Mouse (Mus musculus): Measurements from ENCODE around the gene Rcbtb1. TPM values are rescaled to one million over a fixed set of nuclear protein-coding genes. Genes with fewer than 3 reads are reported as not detected.
"Not testable (repeated sequence)": the region's sequence is repeated elsewhere in the genome, so short reads cannot be mapped to it uniquely, and the experiment has no call there.

The Rcbtb1 gene
- polyA plus RNA-seq, 1 experiment, result 11.7 TPM

- no peak for DNase-seq
- no peak overlapping the region for H3K4me3 ChIP-seq (replicated peaks; ENCODE audit: extremely low read depth, low read depth, low read length)
- H3K4me1 ChIP-seq (ENCODE audit: control insufficient read depth, insufficient read depth, low read length), result 0 out of 2 replicates have a peak, but pooled peaks cover 2% of the 10 kb centered on the region
- TF ChIP-seq POLR2A (IDR thresholded peaks at IDR 0.05; ENCODE audit: borderline replicate concordance, extremely low read depth, low read depth, low read length) (no peak), CTCF (IDR thresholded peaks at IDR 0.05; ENCODE audit: insufficient read depth, low read length) (no peak)
- 80% methylated on average over 10 of the region's 10 CpGs for WGBS
These were observed 5.1 kb downstream of the Rcbtb1 start for GRCm38 (mm10) chr14:59205976-59206583.

GRCm38 (mm10) chr14:59209003-59209402 lies 8.0 kb downstream of the Rcbtb1 start:
- Histone ChIP-seq H3K4me1 (ENCODE audit: control insufficient read depth, insufficient read depth, low read length) (0 out of 2 replicates have a peak, but pooled peaks cover 2% of the 10 kb centered on the region), H3K4me3 (replicated peaks; ENCODE audit: extremely low read depth, low read depth, low read length) (no peak overlapping the region)
- 86% methylated on average over 7 of the region's 7 CpGs for WGBS
- no peak for TF ChIP-seq POLR2A (IDR thresholded peaks at IDR 0.05; ENCODE audit: borderline replicate concordance, extremely low read depth, low read depth, low read length)
- TF ChIP-seq CTCF (IDR thresholded peaks at IDR 0.05; ENCODE audit: insufficient read depth, low read length), result no peak
- DNase-seq, result no peak

GRCm38 (mm10) chr14:59209816-59210215 lies 8.8 kb downstream of the Rcbtb1 start:
- Histone ChIP-seq H3K4me1 (ENCODE audit: control insufficient read depth, insufficient read depth, low read length) (0 out of 2 replicates have a peak, but pooled peaks cover 2% of the 10 kb centered on the region), H3K4me3 (replicated peaks; ENCODE audit: extremely low read depth, low read depth, low read length) (no peak overlapping the region)
- TF ChIP-seq POLR2A (IDR thresholded peaks at IDR 0.05; ENCODE audit: borderline replicate concordance, extremely low read depth, low read depth, low read length) (no peak), CTCF (IDR thresholded peaks at IDR 0.05; ENCODE audit: insufficient read depth, low read length) (no peak)
- WGBS, result 86% methylated on average over 2 of the region's 2 CpGs
- no peak for DNase-seq

DNA sequence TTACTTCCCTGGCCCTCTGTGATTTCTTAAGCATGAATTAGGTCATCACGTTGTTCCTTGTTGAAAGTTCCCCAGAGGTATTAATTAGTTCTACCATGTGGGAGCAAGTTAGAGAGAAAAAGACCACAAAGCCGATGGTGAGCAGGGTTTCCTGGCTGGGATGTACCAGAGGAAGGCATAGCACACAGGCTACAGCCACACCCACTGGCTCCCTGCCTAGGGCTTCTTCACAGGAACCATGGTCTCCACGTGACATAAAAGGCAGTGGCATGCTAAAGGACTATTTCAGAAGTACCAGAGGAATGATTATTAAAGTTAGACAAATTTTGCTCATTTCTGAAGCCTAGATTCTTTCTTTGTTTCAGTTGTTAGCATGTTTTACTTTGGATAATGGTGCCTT lies 18.2 kb downstream of the Rcbtb1 start:
- TF ChIP-seq CTCF (IDR thresholded peaks at IDR 0.05; ENCODE audit: insufficient read depth, low read length) (no peak), POLR2A (IDR thresholded peaks at IDR 0.05; ENCODE audit: borderline replicate concordance, extremely low read depth, low read depth, low read length) (no peak)
- DNase-seq, result no peak
- WGBS, result 52% methylated on average over 3 of the region's 3 CpGs
- no peak overlapping the region for H3K4me3 ChIP-seq (replicated peaks; ENCODE audit: extremely low read depth, low read depth, low read length)
- H3K4me1 ChIP-seq (ENCODE audit: control insufficient read depth, insufficient read depth, low read length), result no peaks in the 10 kb centered on the region

DNA sequence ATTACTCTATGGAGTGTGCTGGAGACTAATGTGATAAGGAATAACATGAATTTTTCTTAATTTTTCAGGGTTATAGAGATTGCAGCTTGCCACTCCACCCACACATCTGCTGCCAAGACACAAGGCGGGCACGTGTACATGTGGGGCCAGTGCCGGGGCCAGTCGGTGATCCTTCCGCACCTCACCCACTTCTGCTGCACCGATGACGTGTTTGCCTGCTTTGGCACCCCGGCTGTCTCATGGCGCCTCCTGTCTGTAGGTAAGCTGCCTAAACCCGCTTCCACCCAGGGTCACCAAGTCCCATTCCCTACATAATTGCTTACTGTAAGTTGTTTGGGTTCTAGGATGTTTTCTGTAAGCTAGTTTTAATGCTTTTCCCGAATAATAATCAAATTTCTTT lies 25.2 kb downstream of the Rcbtb1 start:
- Histone ChIP-seq H3K4me3 (replicated peaks; ENCODE audit: extremely low read depth, low read depth, low read length) (no peak overlapping the region), H3K4me1 (ENCODE audit: control insufficient read depth, insufficient read depth, low read length) (no peaks in the 10 kb centered on the region)
- WGBS, result 94% methylated on average over 11 of the region's 11 CpGs
- DNase-seq, result no peak
- no peak for TF ChIP-seq CTCF (IDR thresholded peaks at IDR 0.05; ENCODE audit: insufficient read depth, low read length)
- no peak for TF ChIP-seq POLR2A (IDR thresholded peaks at IDR 0.05; ENCODE audit: borderline replicate concordance, extremely low read depth, low read depth, low read length)

- Histone ChIP-seq H3K4me3 (replicated peaks; ENCODE audit: extremely low read depth, low read depth, low read length) (no peak overlapping the region), H3K4me1 (ENCODE audit: control insufficient read depth, insufficient read depth, low read length) (no peaks in the 10 kb centered on the region; the same call in 1 of the 2 replicates)
- no peak for DNase-seq
- 0 out of 2 replicates have a peak, but pooled peaks have one; percentile 5 for TF ChIP-seq CTCF (IDR thresholded peaks at IDR 0.05; ENCODE audit: insufficient read depth, low read length)
- no peak for TF ChIP-seq POLR2A (IDR thresholded peaks at IDR 0.05; ENCODE audit: borderline replicate concordance, extremely low read depth, low read depth, low read length)
- WGBS, result 91% methylated on average over 3 of the region's 3 CpGs
These were observed 28.8 kb downstream of the Rcbtb1 start for GRCm38 (mm10) chr14:59229822-59230221.

DNA sequence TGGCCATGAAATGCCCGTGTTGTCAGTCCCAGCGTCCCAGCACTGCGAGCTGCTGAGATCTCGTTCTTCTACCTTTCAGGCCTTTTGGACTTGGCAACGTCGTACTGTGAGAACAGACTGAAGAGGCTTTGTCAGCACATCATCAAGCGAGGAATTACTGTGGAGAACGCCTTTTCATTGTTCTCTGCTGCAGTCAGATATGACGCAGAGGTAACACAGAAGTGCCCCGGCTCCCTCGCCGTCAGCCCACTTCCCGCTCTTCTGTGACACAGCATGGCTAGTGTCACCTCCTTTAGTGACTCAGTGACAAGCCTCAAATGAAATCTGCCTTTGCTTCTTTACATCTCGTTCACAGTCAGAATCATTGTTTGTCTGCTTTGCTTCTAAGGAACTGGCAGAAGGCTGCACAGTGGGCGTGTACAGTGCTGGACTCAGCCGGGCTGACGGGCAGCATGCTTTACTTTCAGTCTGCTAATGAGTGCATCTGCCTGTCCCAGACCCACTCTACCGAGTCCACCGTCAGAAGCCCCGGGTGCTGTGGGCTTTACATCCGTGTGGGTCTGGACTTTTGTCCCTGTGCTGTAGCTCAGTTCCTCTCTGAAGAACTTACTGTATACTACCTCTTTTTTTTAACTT lies 29.4 kb downstream of the Rcbtb1 start:
- Histone ChIP-seq H3K4me3 (replicated peaks; ENCODE audit: extremely low read depth, low read depth, low read length) (no peak overlapping the region), H3K4me1 (ENCODE audit: control insufficient read depth, insufficient read depth, low read length) (no peaks in the 10 kb centered on the region; the same call in 1 of the 2 replicates)
- WGBS, result 85% methylated on average over 21 of the region's 21 CpGs
- TF ChIP-seq POLR2A (IDR thresholded peaks at IDR 0.05; ENCODE audit: borderline replicate concordance, extremely low read depth, low read depth, low read length) (no peak), CTCF (IDR thresholded peaks at IDR 0.05; ENCODE audit: insufficient read depth, low read length) (no peak)
- DNase-seq, result no peak

GRCm38 (mm10) chr14:59232003-59232402 lies 31.0 kb downstream of the Rcbtb1 start:
- DNase-seq, result no peak
- no peak overlapping the region for H3K4me3 ChIP-seq (replicated peaks; ENCODE audit: extremely low read depth, low read depth, low read length)
- 42% methylated on average over 5 of the region's 5 CpGs for WGBS
- TF ChIP-seq CTCF (IDR thresholded peaks at IDR 0.05; ENCODE audit: insufficient read depth, low read length) (peak; percentile 51), POLR2A (IDR thresholded peaks at IDR 0.05; ENCODE audit: borderline replicate concordance, extremely low read depth, low read depth, low read length) (no peak)
- no peaks in the 10 kb centered on the region; the same call in 1 of the 2 replicates for H3K4me1 ChIP-seq (ENCODE audit: control insufficient read depth, insufficient read depth, low read length)

DNA sequence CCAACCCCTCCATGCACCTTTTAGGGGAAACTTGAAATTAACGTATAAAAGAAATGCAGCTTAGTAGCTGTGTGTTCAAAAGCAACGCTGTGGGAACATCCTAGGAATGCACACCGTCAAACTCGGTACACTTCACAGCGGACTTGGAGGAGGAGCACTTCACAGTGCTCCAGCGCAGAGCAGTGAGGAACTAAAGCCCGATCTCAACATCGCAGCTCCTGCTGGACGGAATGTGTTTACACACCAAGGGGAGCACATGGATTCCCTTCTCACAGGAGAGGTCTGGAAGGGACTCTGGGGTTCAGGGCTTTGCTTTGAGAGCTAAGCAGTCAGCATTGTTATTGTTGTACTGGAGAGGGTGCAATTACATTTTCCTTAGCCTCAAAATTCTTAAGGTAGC lies 32.6 kb downstream of the Rcbtb1 start:
- 79% methylated on average over 9 of the region's 9 CpGs for WGBS
- no peak overlapping the region for H3K4me3 ChIP-seq (replicated peaks; ENCODE audit: extremely low read depth, low read depth, low read length)
- no peak for DNase-seq
- no peak; the same call in 1 of the 2 replicates for TF ChIP-seq CTCF (IDR thresholded peaks at IDR 0.05; ENCODE audit: insufficient read depth, low read length)
- no peak for TF ChIP-seq POLR2A (IDR thresholded peaks at IDR 0.05; ENCODE audit: borderline replicate concordance, extremely low read depth, low read depth, low read length)
- H3K4me1 ChIP-seq (ENCODE audit: control insufficient read depth, insufficient read depth, low read length), result no peaks in the 10 kb centered on the region; the same call in 1 of the 2 replicates

- WGBS, result 58% methylated on average over 5 of the region's 5 CpGs
- not testable (repeated sequence) for DNase-seq; H3K4me3 ChIP-seq (replicated peaks; ENCODE audit: extremely low read depth, low read depth, low read length); H3K4me1 ChIP-seq (ENCODE audit: control insufficient read depth, insufficient read depth, low read length)
- peak; percentile 34; the same call in 1 of the 2 replicates for TF ChIP-seq CTCF (IDR thresholded peaks at IDR 0.05; ENCODE audit: insufficient read depth, low read length)
These were observed 49.3 kb downstream of the Rcbtb1 start for GRCm38 (mm10) chr14:59250350-59250749.

DNA sequence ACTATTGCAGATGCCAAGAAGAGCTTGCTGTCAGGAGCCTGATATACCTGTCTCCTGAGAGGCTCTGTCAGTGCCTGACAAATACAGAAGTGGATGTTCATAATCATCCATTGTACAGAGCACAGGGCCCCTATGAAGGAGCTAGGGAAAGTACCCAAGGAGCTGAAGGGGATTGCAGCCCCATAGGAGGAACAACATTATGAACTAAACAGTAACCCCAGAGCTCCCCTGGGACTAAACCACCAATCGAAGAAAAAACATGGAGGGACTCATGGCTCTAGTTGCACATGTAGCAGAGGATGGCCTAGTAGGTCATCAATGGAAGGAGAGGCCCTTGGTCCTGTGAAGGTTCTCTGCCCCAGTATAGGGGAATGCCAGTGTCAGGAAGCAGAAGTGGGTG lies 54.9 kb downstream of the Rcbtb1 start:
- not testable (repeated sequence) for H3K4me3 ChIP-seq (replicated peaks; ENCODE audit: extremely low read depth, low read depth, low read length); DNase-seq; H3K4me1 ChIP-seq (ENCODE audit: control insufficient read depth, insufficient read depth, low read length)
- 88% methylated on average over 1 of the region's 1 CpGs for WGBS

All from lung, adult 2 months (tissue).